ENCODE assay signal across 9 mouse cellular contexts in genomic region chr11:34169464-34169894, GRCm38 (mm10). TPM values are rescaled to one million over a fixed set of nuclear protein-coding genes. Genes with fewer than 3 reads are reported as not detected.
DNase-seq lines count a peak whose midpoint lies in the region; ATAC-seq lines count a peak whose summit lies in the region.
"Had no signal": no experiment of that assay in that cellular context is flagged by ENCODE, and none has a peak within 500 bp of the region (broad histone marks: within the 10 kb centered on the region; RNA-seq: fewer than 3 reads in every experiment).

No protein-coding gene starts in this region.

- no peak overlapping the region for H3K27ac ChIP-seq in neural tube, embryonic 15.5 days (replicated peaks)

- WGBS in neural tube, embryonic 15.5 days, result 60% methylated on average over 5 of the region's 5 CpGs

- peak; percentile 43 for DNase-seq in embryo, embryonic 11 days
- DNase-seq in gastrocnemius, postnatal 14 days, result peak; percentile 55
- DNase-seq in kidney, adult 9 months, result peak; percentile 48
- DNase-seq in lung, postnatal 14 days, result peak; percentile 46
- DNase-seq in right cerebral cortex, postnatal 14 days, result no peak
- DNase-seq in left cerebral cortex, postnatal 4 days, result no peak

- H3K4me2 ChIP-seq in neural tube, embryonic 15.5 days, result no peak overlapping the region

- no peak overlapping the region for H3K4me3 ChIP-seq in neural tube, embryonic 15.5 days (replicated peaks)

- intact Hi-C loops in gastrocnemius, postnatal 14 days (cut with DNase I; ENCODE audit: low total_unique reads), result no loop called here
- intact Hi-C loops in left cerebral cortex, postnatal 4 days (cut with DNase I), result no loop called here

- no peak overlapping the region for H3K9ac ChIP-seq in neural tube, embryonic 15.5 days (replicated peaks)

- H3K27me3 ChIP-seq in neural tube, embryonic 15.5 days (replicated peaks), result no peaks in the 10 kb centered on the region

- H3K36me3 ChIP-seq in neural tube, embryonic 15.5 days, result no peaks in the 10 kb centered on the region

- no peaks in the 10 kb centered on the region for H3K4me1 ChIP-seq in neural tube, embryonic 15.5 days

- no peak for ATAC-seq in neural tube, embryonic 15.5 days (ENCODE audit: low FRiP score)
- ATAC-seq: Patski had no signal

- no peaks in the 10 kb centered on the region for H3K9me3 ChIP-seq in neural tube, embryonic 15.5 days (replicated peaks)

RNA-seq across cellular contexts. Expression of gene Foxi1, which starts 38.4 kb away (rescaled TPM):
- not detected for total RNA-seq in gastrocnemius, postnatal 14 days (2021)
- not detected in 2 replicates for polyA plus RNA-seq in neural tube, embryonic 15.5 days (2015; fragmentation: Nextera tagmentation; extraction: Ambion mirVana)
- not detected for total RNA-seq in left cerebral cortex, postnatal 4 days (2021)
- polyA plus RNA-seq: neural tube, embryonic 11.5 days; Patski had no signal

Comparison
In these comparisons a context has a peak if more than half of its experiments do, and no peak if none do; other contexts are left out.
1. DNase-seq: peak in embryo, embryonic 11 days (single experiment), gastrocnemius, postnatal 14 days (single experiment), kidney, adult 9 months (single experiment) and lung, postnatal 14 days (single experiment); none in right cerebral cortex, postnatal 14 days (single experiment) and left cerebral cortex, postnatal 4 days (single experiment).